Mouse (Mus musculus): Measurements from ENCODE around the gene Cdpf1. TPM values are rescaled to one million over a fixed set of nuclear protein-coding genes. Genes with fewer than 3 reads are reported as not detected.

Gene Cdpf1
- polyA plus RNA-seq (2012; rRNA removed), result 29.2 and 37.6 TPM in 2 replicates

GRCm38 (mm10) chr15:85811535-85812277 is at the start of gene Cdpf1:
TSS of gene Cdpf1 (minus strand) at chr15:85811697.
- peak; percentile 98 for DNase-seq (ENCODE audit: low spot score)

DNA sequence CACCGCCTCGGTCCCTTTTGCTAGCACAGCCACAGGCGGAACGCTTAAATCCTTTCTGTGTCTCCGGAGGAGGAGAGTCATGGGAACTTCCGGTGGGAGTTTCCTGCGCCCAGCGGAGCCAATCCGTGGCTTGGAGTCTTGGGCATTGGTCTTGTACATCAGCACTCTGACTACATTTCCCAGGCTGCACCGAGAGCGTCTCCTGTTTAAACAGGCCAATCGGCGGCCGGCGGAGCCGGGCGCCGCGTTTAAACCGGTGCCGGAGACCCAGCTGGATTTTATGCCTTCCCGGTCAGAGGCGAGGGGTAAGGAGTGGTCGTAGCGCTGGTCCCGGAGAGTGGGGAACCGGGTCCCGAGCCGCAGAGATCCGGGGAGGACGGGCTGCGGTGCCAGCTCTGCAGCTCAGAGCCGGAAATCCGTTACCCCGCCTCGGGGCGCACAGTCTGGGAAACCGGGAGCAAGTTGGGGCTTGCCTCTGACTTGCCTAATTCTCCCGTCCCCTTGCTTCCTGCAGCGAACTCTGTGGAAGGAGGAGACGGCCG is 48.1 kb upstream of the Cdpf1 start, which contains the start of gene Gtse1:
Gene Gtse1 (plus strand): TSS at position 256 of the 542 bp plus-strand sequence.
- DNase-seq (ENCODE audit: low spot score), result peak; percentile 76

DNA sequence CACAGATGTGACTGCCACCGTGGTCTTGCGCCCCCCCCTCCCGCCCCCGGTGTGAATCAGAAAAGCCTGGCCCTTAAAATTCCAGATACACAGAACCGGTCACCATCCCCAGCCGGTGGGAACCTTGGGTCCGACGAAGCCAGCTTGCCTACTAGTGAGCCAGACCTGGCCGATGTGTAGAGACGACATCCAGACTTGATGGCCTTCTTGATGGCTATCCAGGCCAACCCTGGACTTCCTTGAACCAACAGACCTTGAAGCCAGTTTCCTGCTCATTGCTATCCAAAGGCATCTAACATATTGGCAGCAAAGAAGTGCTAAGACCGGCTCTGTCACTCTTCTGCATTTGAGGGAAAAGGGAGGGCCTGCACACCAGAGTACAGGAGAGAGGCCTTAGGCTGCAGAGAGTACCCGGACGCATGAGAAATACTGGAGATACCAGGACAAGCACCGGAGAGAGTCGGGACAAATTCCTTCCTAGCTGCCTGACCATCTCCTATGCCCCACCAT is 47.5 kb upstream of the Cdpf1 start:
- no peak for DNase-seq (ENCODE audit: low spot score)

DNA sequence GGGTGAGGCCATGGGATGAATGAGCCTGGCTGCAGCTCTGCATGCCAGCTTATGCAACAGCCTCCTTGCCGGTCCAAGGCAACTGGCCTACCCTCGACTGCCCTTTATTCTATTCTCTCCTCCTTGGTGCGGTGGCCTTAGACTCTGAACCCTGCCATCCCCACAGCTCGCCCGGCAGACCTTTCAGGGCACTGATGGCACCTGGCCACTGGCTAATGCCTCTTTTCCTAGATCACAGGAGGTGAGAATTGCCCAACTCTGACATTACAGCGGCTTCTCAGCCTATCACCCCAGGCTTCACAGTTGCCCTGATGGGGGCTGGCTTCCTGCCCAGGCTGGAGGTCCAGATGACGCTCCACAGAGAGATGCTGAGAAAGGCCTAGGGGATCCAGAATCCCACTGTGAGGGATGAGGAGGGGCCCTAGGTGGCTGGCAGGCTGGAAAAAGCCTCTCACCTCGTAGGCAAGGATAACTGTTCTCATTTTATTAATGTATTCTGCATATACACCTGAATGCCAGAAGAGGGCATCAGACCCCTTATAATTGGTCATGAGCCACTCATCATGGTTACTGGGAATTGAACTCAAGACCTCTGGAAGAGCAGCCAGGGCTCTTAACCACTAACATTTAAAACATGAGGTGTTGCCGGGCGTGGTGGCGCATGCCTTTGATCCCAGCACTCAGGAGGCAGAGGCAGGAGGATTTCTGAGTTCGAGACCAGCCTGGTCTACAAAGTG is 40.3 kb upstream of the Cdpf1 start:
- DNase-seq (ENCODE audit: low spot score), result no peak

GRCm38 (mm10) chr15:85845071-85845470 is 33.6 kb upstream of the Cdpf1 start:
- no peak for DNase-seq (ENCODE audit: low spot score)

DNA sequence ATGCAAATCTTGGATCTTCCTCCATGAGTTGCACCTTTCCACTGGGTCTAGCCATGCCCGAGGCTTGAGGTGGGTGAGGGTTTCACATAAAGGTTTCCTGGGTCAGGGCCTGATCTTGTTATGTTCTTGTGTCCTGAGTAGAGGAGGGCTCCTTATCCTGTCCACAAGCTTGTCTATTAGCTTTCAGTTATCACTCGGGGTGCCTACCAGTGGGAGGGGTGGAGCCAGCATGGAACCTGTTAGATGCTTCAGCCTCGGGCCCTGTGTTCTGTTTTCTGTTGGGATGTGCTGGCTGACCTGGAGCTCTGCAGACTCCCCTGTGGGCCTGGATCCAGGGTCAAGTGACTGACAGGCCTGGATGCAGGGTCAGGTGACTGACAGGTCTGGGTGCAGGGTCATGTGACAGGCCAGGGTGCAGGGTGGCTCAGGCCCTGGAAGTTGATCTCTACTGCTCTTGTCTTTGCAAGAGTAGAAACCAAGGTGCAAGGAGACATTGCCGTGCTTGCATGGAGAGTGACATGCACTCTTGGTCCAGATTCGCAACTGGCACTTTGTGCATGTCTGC is 30.4 kb upstream of the Cdpf1 start:
- DNase-seq (ENCODE audit: low spot score), result no peak

DNA sequence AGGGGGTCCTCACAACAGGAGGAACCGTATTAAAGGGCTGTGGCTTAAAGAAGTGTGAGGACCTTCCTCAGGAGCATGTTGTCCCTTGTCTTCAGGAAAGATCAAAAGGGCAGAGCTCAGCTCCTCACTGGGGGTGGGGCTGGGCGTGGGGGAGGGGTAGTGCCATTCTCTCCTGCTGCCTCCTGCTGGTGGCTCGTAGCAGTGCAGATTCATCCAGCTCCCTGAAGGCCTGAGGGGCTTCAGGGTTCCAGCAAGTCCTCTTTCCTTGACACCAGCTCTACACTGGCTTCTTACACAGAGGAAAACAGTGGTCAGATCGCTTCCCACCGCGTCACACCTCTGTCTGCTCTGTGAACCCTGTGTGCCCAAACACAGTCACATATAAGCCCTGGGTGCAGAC is 29.5 kb upstream of the Cdpf1 start:
- no peak for DNase-seq (ENCODE audit: low spot score)

DNA sequence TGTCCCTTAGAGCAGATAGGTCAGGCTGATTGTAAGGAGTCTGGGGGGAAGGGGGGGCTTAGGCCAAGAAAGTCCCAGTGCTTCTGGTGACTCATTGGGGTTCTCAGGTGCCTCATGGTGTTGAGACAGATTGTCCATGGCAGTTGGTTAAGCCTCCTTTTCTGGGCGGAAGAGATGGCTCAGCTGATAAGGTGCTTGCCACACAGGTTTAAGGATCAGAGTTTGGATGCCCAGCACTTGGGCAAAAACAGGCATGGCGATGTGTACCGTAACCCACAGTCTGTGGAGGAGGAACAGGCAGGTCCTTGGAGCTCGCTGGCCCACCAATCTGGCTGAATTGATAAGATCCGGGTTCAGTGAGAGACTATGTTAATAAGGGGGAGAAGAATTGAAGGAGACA is 25.4 kb upstream of the Cdpf1 start:
- peak; percentile 56 for DNase-seq (ENCODE audit: low spot score)

- no peak for DNase-seq (ENCODE audit: low spot score)
Observed at GRCm38 (mm10) chr15:85835335-85835734, 23.8 kb upstream of the Cdpf1 start.

DNA sequence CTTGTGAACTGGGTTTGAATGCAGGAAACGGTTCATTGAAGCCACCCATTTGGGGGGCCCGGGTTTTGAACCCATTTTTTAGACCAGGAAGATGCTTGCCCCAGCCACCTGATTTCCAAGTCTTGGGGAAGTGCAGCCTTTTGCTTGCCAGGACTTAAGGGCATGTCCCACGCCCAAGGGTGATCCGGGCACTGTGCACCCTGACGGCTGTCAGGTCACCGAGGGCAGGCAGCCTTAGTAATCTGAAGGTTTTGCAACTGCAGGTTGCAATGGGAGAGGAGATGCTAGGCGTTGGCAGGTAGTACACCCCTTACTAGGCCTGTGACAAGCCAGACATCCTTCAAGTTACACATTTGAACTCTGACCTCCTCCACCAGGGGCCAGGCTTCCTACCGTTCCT is 21.1 kb upstream of the Cdpf1 start:
- DNase-seq (ENCODE audit: low spot score), result no peak

DNA sequence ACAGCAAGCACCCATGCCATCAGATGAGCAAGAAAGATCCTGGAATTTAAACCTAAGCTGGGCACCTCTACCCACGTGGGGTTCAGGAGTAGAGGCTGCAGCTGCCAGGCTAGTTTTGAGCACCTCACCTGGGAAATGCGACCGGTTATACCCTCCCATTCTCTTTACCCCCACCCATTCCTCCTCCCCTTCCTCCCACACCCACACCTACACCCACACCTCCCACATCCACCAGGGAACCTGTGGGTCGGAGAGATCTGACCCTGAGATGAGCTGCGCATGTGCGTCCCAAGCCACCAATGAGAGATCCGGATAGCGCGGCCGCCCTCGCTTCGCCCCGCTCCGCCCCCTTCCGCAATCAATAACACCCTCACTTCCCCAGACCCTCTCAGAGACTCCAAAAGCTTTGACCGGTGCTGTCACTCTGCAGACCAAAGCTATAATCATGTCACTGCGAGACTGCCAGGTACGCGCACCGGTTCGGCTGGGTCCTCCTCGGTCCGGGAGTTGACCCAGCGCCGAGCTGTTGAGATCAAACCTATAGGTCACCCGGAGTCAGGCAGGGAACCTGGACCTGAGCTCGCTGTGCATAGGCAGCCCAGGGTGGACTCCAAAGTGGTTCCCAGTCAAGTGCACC is 20.6 kb upstream of the Cdpf1 start, which contains the start of gene Ttc38:
Gene Ttc38 (plus strand): TSS at position 353 of the 637 bp plus-strand sequence.
- DNase-seq (ENCODE audit: low spot score), result peak; percentile 78

GRCm38 (mm10) chr15:85829470-85829869 is 18.0 kb upstream of the Cdpf1 start:
- no peak for DNase-seq (ENCODE audit: low spot score)

DNA sequence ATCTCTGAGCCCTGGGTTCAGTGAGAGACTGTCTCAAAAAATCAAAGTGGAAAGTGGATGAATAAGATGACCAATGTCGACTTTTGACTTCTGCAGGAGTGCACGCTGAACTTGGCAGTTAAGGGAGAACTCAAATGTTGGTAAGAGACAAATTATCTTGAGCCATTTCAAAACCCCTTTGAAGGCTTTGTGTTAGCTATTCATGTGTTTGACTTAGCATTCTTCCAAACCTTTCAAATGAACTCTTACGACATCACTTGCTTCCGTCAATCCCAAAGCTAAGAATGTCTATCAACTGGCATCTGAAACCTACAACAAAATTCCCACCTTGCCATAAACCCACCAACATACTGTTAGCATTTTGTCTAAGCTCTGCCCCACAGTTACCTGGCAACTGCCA is 16.6 kb upstream of the Cdpf1 start:
- no peak for DNase-seq (ENCODE audit: low spot score)

DNA sequence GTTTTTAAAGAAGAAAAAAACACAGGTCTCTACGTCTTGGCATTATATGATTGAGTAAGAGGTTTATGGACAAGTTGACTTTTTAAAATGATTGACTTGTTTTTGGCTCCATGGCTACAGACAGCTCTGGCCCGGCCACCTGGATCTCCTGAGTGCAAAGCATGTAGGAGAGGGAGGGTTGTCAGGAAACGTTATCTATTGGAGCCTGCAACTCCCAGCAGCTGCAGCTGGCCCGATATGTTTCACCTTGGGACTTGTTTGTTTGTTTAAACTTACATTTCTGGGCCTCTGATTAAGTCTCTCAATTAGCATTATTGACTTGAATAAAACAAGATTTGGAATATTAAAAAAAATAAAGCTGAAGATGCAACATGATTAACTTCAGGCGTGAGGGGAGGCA is 15.2 kb upstream of the Cdpf1 start:
- no peak for DNase-seq (ENCODE audit: low spot score)

DNA sequence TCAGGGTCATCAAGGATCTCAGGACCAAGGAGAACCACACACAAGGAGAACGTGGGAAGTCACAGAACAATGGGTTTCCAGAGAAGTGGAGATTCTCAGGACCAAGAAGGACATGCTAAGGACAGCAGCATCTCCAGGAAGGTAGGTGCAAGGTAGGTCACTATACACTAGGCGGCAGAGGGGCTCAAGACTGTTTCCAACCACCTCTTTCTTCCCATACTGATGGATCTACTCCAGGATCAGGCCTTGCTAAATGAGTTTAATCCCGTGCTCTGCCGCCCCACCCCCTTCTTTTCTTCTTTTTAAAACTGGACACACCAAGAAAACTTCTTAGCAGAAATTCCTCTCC is 10.5 kb upstream of the Cdpf1 start:
- no peak for DNase-seq (ENCODE audit: low spot score)

DNA sequence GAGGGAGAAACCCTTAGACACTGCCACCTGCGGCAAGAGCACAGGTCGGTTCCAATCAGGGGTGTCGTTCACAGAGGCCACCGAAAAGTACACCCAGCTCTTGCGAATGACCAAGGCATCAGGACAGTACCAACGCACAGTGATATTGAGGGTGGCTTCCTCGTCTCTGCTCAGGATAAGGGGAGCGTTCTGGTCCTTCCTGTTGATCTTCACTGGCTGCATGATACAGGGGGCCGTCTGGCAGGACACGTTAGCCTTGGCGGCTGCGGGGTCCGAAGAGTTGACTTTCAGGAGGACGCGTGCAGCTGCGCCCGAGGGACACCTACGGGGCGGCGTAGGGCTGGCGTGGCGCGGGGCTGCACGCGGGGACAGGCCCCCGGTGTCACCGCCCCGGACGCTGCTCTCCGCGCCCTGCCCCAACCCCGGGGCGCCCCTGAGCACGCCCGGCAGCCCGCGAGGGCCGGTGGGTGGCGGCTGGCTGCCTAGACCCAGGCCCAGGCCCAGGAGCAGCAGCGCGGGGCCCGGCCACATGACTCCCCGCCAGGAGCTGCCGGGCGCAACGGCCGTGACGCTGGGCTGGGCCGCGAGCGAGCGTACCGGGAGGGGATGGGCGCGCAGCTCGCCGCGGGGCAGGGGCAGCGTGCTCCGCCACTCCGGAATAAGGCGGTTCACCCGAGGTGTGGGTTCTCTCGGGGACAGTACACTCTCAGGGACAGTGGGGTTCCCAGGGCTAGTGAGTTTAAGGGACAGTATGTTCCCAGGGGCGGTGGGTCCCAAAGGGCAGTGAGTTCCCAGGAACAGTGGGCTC is 9.9 kb upstream of the Cdpf1 start, which contains the start of gene Pkdrej:
Gene Pkdrej (minus strand): TSS at position 532 of the 808 bp plus-strand sequence.
- peak; percentile 56 for DNase-seq (ENCODE audit: low spot score)

- no peak for DNase-seq (ENCODE audit: low spot score)
Observed at GRCm38 (mm10) chr15:85813428-85813827, 1.9 kb upstream of the Cdpf1 start.

GRCm38 (mm10) chr15:85810806-85811521 is 533 bp downstream of the Cdpf1 start:
- DNase-seq (ENCODE audit: low spot score), result no peak

GRCm38 (mm10) chr15:85810462-85810805 is 1.1 kb downstream of the Cdpf1 start:
- DNase-seq (ENCODE audit: low spot score), result no peak

DNA sequence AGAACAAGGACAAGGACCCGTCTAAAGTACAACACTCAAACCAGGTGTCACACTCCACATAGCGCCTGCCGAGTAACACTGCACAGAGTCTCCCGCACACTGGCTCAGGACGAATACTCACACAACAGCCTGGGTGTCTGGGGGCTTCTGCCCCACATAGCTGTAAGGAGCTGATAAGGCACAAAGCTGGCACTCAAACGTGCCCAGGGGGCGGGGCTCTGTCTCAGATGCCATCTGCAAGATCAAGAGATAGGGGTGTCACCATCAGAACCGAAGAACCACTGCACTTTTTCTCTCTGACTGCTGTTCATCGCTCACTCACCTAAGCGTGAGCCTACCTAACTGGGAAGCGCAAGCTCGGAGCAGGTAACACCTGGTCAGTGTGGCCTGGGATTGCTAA is 2.4 kb downstream of the Cdpf1 start:
- no peak for DNase-seq (ENCODE audit: low spot score)

All from urinary bladder, adult 2 months (tissue).